Mouse (Mus musculus) hindbrain, embryonic 13.5 days (tissue): ENCODE measurements around the gene Ift74. TPM values are rescaled to one million over a fixed set of nuclear protein-coding genes. Genes with fewer than 3 reads are reported as not detected.
A peak's percentile ranks its signal among the peaks of the same experiment; 100 is the strongest.

ENCODE experiments used
- ATAC-seq: fragments of 200-750 bp; cut with Nextera tagmentation; 2 replicates; pipeline ENCODE4 v1.8.0; 2017; ENCODE audit warnings: moderate TSS enrichment; ENCODE audit not compliant: low FRiP score
- H3K27ac ChIP-seq: fragments of 300-500 bp; sonication (generic); 2 replicates; pipeline ENCODE4 v1.5.1; 2015; ENCODE audit warnings: inconsistent platforms, mild to moderate bottlenecking, moderate library complexity
- H3K27me3 ChIP-seq: fragments of 300-500 bp; sonication (generic); 2 replicates; pipeline ENCODE4 v1.6.1; 2015; ENCODE audit warnings: mild to moderate bottlenecking, inconsistent platforms
- H3K36me3 ChIP-seq: fragments of 300-500 bp; sonication (generic); 2 replicates; pipeline ENCODE4 v1.6.1; 2015; ENCODE audit warnings: mild to moderate bottlenecking, inconsistent platforms
- H3K4me1 ChIP-seq: fragments of 300-500 bp; sonication (generic); replicated peaks from 2 replicates; pipeline ENCODE4 v1.6.1; 2015; ENCODE audit warnings: inconsistent platforms
- H3K4me2 ChIP-seq: fragments of 300-500 bp; sonication (generic); 2 replicates; pipeline ENCODE4 v1.6.1; 2015; ENCODE audit warnings: inconsistent platforms, mild to moderate bottlenecking, moderate library complexity
- H3K4me3 ChIP-seq: fragments of 300-500 bp; sonication (generic); 2 replicates; pipeline ENCODE4 v1.5.1; 2015; ENCODE audit warnings: mild to moderate bottlenecking, inconsistent platforms
- H3K9ac ChIP-seq: fragments of 300-500 bp; sonication (generic); 2 replicates; pipeline ENCODE4 v1.6.1; 2015; ENCODE audit warnings: mild to moderate bottlenecking, inconsistent platforms
- H3K9me3 ChIP-seq: fragments of 300-500 bp; sonication (generic); 2 replicates; pipeline ENCODE4 v1.6.1; 2016; ENCODE audit warnings: inconsistent platforms
- WGBS: fragments of 180-500 bp; shearing (Covaris S2); methylation state at CpG from one replicate; pipeline ENCODE4 v1.1.7; 2015; 5-methylcytosine and 5-hydroxymethylcytosine counted together
- polyA plus RNA-seq: library from polyadenylated mRNA; unstranded; fragments of >200 nt; fragmentation: Nextera tagmentation; extraction: Ambion mirVana; gene quantifications from 2 replicates; pipeline ENCODE4 v1.2.1, GENCODE M21; 2015

The Ift74 gene
- polyA plus RNA-seq = 34.0 and 36.2 TPM in 2 replicates

GRCm38 (mm10) chr4:94613972-94614626 lies at the start of gene Ift74:
TSS of gene Ift74 (plus strand) at chr4:94614491.
- WGBS = 2% methylated on average over 29 of the region's 29 CpGs
- Histone ChIP-seq H3K27me3 (no peaks in the 10 kb centered on the region), H3K27ac (peak within 1 kb of the TSS; percentile 83), H3K4me1 (peaks cover 17% of the 10 kb centered on the region), H3K4me2 (peak within 1 kb of the TSS; percentile 70), H3K9me3 (no peaks in the 10 kb centered on the region), H3K9ac (peak within 1 kb of the TSS; percentile 79), H3K4me3 (peak within 1 kb of the TSS; percentile 70), H3K36me3 (no peaks in the 10 kb centered on the region)
- ATAC-seq = peak; percentile 100

GRCm38 (mm10) chr4:94572677-94573076 lies 41.6 kb upstream of the Ift74 start:
- H3K27ac ChIP-seq = no peak overlapping the region
- H3K4me3 ChIP-seq = no peak overlapping the region
- H3K4me1 ChIP-seq = no peaks in the 10 kb centered on the region
- H3K9ac ChIP-seq = no peak overlapping the region
- H3K36me3 ChIP-seq = peaks cover 55% of the 10 kb centered on the region
- no peaks in the 10 kb centered on the region for H3K9me3 ChIP-seq
- no peak overlapping the region for H3K4me2 ChIP-seq
- 98% methylated on average over 4 of the region's 4 CpGs for WGBS
- no peak for ATAC-seq
- H3K27me3 ChIP-seq = no peaks in the 10 kb centered on the region

- ATAC-seq = no peak
- 87% methylated on average over 4 of the region's 4 CpGs for WGBS
- no peaks in the 10 kb centered on the region for H3K27me3 ChIP-seq
- no peak overlapping the region for H3K4me2 ChIP-seq
- H3K36me3 ChIP-seq = no peaks in the 10 kb centered on the region
- no peak overlapping the region for H3K4me3 ChIP-seq
- H3K9ac ChIP-seq = no peak overlapping the region
- H3K27ac ChIP-seq = no peak overlapping the region
- H3K4me1 ChIP-seq = peaks cover 12% of the 10 kb centered on the region; the same call in 1 of the 2 replicates
- no peaks in the 10 kb centered on the region for H3K9me3 ChIP-seq
Measured at GRCm38 (mm10) chr4:94591765-94592381, 22.4 kb upstream of the Ift74 start.

GRCm38 (mm10) chr4:94592709-94593108 lies 21.6 kb upstream of the Ift74 start:
- no peak for ATAC-seq
- Histone ChIP-seq H3K9me3 (no peaks in the 10 kb centered on the region), H3K4me3 (no peak overlapping the region), H3K36me3 (no peaks in the 10 kb centered on the region), H3K27ac (no peak overlapping the region), H3K4me2 (no peak overlapping the region), H3K4me1 (peaks cover 12% of the 10 kb centered on the region; the same call in 1 of the 2 replicates), H3K27me3 (no peaks in the 10 kb centered on the region), H3K9ac (no peak overlapping the region)

GRCm38 (mm10) chr4:94601395-94601794 lies 12.9 kb upstream of the Ift74 start:
- Histone ChIP-seq H3K9ac (no peak overlapping the region), H3K27me3 (no peaks in the 10 kb centered on the region), H3K9me3 (no peaks in the 10 kb centered on the region), H3K27ac (no peak overlapping the region), H3K36me3 (no peaks in the 10 kb centered on the region), H3K4me3 (peak overlapping the region; percentile 98), H3K4me2 (peak overlapping the region; percentile 85), H3K4me1 (peaks cover 23% of the 10 kb centered on the region)
- no peak for ATAC-seq
- WGBS = 89% methylated on average over 4 of the region's 4 CpGs

GRCm38 (mm10) chr4:94602496-94603030 lies 11.7 kb upstream of the Ift74 start:
- peak overlapping the region; percentile 85 for H3K4me2 ChIP-seq

GRCm38 (mm10) chr4:94603031-94603629 lies 11.2 kb upstream of the Ift74 start, which contains the start of gene Plaa:
TSS of gene Plaa (minus strand) at chr4:94603244.
- ATAC-seq = peak; percentile 99
- under 1% methylated on average over 59 of the region's 61 CpGs for WGBS
- Histone ChIP-seq H3K4me2 (peak within 1 kb of the TSS; percentile 85), H3K4me1 (peaks cover 23% of the 10 kb centered on the region), H3K36me3 (no peaks in the 10 kb centered on the region), H3K9me3 (no peaks in the 10 kb centered on the region), H3K27me3 (no peaks in the 10 kb centered on the region), H3K9ac (peak within 1 kb of the TSS; percentile 96), H3K27ac (peak within 1 kb of the TSS; percentile 95), H3K4me3 (peak within 1 kb of the TSS; percentile 98)

More at GRCm38 (mm10) chr4:94602496-94603030, 11.7 kb upstream of the Ift74 start:
- Histone ChIP-seq H3K9ac (peak overlapping the region; percentile 96), H3K27me3 (no peaks in the 10 kb centered on the region), H3K36me3 (no peaks in the 10 kb centered on the region), H3K4me3 (peak overlapping the region; percentile 98), H3K27ac (peak overlapping the region; percentile 95), H3K9me3 (no peaks in the 10 kb centered on the region), H3K4me1 (peaks cover 23% of the 10 kb centered on the region)
- WGBS = 1% methylated on average over 33 of the region's 33 CpGs
- peak; percentile 89; the same call in 1 of the 2 replicates for ATAC-seq

GRCm38 (mm10) chr4:94604452-94605019 lies 9.8 kb upstream of the Ift74 start:
- Histone ChIP-seq H3K4me1 (peaks cover 23% of the 10 kb centered on the region), H3K27me3 (no peaks in the 10 kb centered on the region), H3K9me3 (no peaks in the 10 kb centered on the region), H3K4me2 (0 out of 2 replicates have a peak overlapping the region, but pooled peaks have one; percentile 85), H3K9ac (no peak overlapping the region), H3K36me3 (no peaks in the 10 kb centered on the region), H3K4me3 (no peak overlapping the region), H3K27ac (no peak overlapping the region)
- no peak for ATAC-seq
- WGBS = 93% methylated on average over 2 of the region's 2 CpGs

GRCm38 (mm10) chr4:94605591-94605990 lies 8.7 kb upstream of the Ift74 start:
- Histone ChIP-seq H3K9me3 (no peaks in the 10 kb centered on the region), H3K4me3 (no peak overlapping the region), H3K4me1 (peaks cover 21% of the 10 kb centered on the region), H3K36me3 (no peaks in the 10 kb centered on the region), H3K27ac (no peak overlapping the region), H3K9ac (no peak overlapping the region), H3K27me3 (no peaks in the 10 kb centered on the region), H3K4me2 (no peak overlapping the region)
- WGBS = 93% methylated on average over 2 of the region's 2 CpGs
- no peak for ATAC-seq

- H3K4me3 ChIP-seq = no peak overlapping the region
- H3K9ac ChIP-seq = no peak overlapping the region
- no peaks in the 10 kb centered on the region for H3K36me3 ChIP-seq
- H3K9me3 ChIP-seq = no peaks in the 10 kb centered on the region
- H3K27ac ChIP-seq = no peak overlapping the region
- H3K27me3 ChIP-seq = no peaks in the 10 kb centered on the region
- WGBS = 82% methylated on average over 3 of the region's 3 CpGs
- no peak overlapping the region for H3K4me2 ChIP-seq
- ATAC-seq = no peak
- peaks cover 6% of the 10 kb centered on the region for H3K4me1 ChIP-seq
Measured at GRCm38 (mm10) chr4:94610339-94610738, 4.0 kb upstream of the Ift74 start.

- no peaks in the 10 kb centered on the region for H3K27me3 ChIP-seq
- WGBS = under 1% methylated on average over 18 of the region's 18 CpGs
- no peaks in the 10 kb centered on the region for H3K36me3 ChIP-seq
- peak overlapping the region; percentile 79 for H3K9ac ChIP-seq
- peak overlapping the region; percentile 70 for H3K4me2 ChIP-seq
- H3K4me1 ChIP-seq = peaks cover 17% of the 10 kb centered on the region
- H3K27ac ChIP-seq = peak overlapping the region; percentile 83
- H3K4me3 ChIP-seq = peak overlapping the region; percentile 70
- ATAC-seq = peak; percentile 87
- no peaks in the 10 kb centered on the region for H3K9me3 ChIP-seq
Measured at GRCm38 (mm10) chr4:94614627-94615006, 326 bp downstream of the Ift74 start.

GRCm38 (mm10) chr4:94620077-94620476 lies 5.8 kb downstream of the Ift74 start:
- WGBS = 99% methylated on average over 2 of the region's 2 CpGs
- no peak for ATAC-seq
- Histone ChIP-seq H3K4me1 (peaks cover 13% of the 10 kb centered on the region), H3K27ac (no peak overlapping the region), H3K4me2 (no peak overlapping the region), H3K27me3 (no peaks in the 10 kb centered on the region), H3K9me3 (no peaks in the 10 kb centered on the region), H3K36me3 (peaks cover 7% of the 10 kb centered on the region), H3K4me3 (no peak overlapping the region), H3K9ac (no peak overlapping the region)
